Mouse (Mus musculus) bone marrow, adult 2 months (tissue): ENCODE measurements around the gene Mllt1. TPM values are rescaled to one million over a fixed set of nuclear protein-coding genes. Genes with fewer than 3 reads are reported as not detected.

Source experiments
- H3K27ac ChIP-seq: fragments of 200-500 bp; 2 replicates; pipeline ENCODE4 v1.5.1; 2012; ENCODE audit warnings: low read depth, mild to moderate bottlenecking, control low read depth, inconsistent platforms, low read length; ENCODE audit not compliant: control insufficient read depth, poor library complexity, insufficient read depth
- H3K4me1 ChIP-seq: fragments of 200-500 bp; 2 replicates; pipeline ENCODE4 v1.6.1; 2011; ENCODE audit warnings: low read length; ENCODE audit not compliant: control insufficient read depth, insufficient read depth
- H3K4me3 ChIP-seq: fragments of 200-500 bp; replicated peaks from 2 replicates; pipeline ENCODE3; 2011; ENCODE audit warnings: mild to moderate bottlenecking, low read depth, low read length, control low read depth; ENCODE audit not compliant: control insufficient read depth
- CTCF ChIP-seq: fragments of 200-500 bp; IDR thresholded peaks from 2 replicates; pipeline ENCODE4 v1.5.1; 2011; ENCODE audit warnings: low read length, control low read depth; ENCODE audit not compliant: control insufficient read depth, insufficient read depth
- POLR2A ChIP-seq: fragments of 200-500 bp; IDR thresholded peaks from 2 replicates; pipeline ENCODE4 v1.6.1; 2011; ENCODE audit warnings: low read depth, mild to moderate bottlenecking, control low read depth, low read length, borderline replicate concordance; ENCODE audit not compliant: control insufficient read depth
- WGBS: fragments of 180-500 bp; shearing (Covaris S2); methylation state at CpG from one replicate; pipeline ENCODE4 v1.1.7; 2018; 5-methylcytosine and 5-hydroxymethylcytosine counted together
- polyA plus RNA-seq: library from polyadenylated mRNA; stranded (reverse); fragments of >200 nt; gene quantifications from 2 replicates; pipeline ENCODE4 v1.2.4, GENCODE M21; 2011; ENCODE audit warnings: low replicate concordance; ENCODE audit not compliant: missing spikeins, insufficient read depth, insufficient read length

The Mllt1 gene
- polyA plus RNA-seq, 1 experiment: 17.3 TPM

GRCm38 (mm10) chr17:56954871-56955270 is 19.7 kb upstream of the Mllt1 start:
- WGBS: 65% methylated on average over 7 of the region's 7 CpGs
- Histone ChIP-seq H3K4me1 (peaks cover 2% of the 10 kb centered on the region; the same call in 1 of the 2 replicates), H3K27ac (no peak overlapping the region), H3K4me3 (no peak overlapping the region)
- TF ChIP-seq CTCF (no peak), POLR2A (no peak)

- Histone ChIP-seq H3K4me1 (no peaks in the 10 kb centered on the region; the same call in 1 of the 2 replicates), H3K27ac (no peak overlapping the region), H3K4me3 (no peak overlapping the region)
- WGBS: 80% methylated on average over 1 of the region's 1 CpGs
- TF ChIP-seq POLR2A (no peak), CTCF (no peak)
Observed at GRCm38 (mm10) chr17:56952639-56953038, 17.4 kb upstream of the Mllt1 start.

- 34% methylated on average over 3 of the region's 3 CpGs for WGBS
Observed at GRCm38 (mm10) chr17:56950915-56951314, 15.7 kb upstream of the Mllt1 start.

DNA sequence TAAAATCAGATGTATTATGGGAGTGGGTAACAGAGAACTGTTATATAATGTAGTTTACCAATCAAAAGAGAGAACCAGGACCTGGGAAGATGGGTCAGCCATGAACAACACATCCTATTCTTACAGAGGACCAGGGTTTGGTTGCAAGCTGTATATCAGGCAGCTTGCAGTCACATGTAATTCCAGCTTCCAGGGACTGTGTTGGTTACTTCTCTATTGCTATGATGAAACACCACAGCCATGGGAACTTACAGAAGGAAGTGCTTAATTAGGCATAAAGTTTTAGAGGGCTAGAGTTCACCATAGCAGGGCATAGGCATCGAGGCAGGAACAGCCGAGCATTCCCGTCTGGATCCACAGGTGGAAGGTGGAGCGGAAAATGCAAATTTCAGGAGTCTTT is 3.5 kb upstream of the Mllt1 start:
- H3K4me3 ChIP-seq: no peak overlapping the region
- no peak overlapping the region for H3K27ac ChIP-seq
- WGBS: 66% methylated on average over 4 of the region's 4 CpGs
- TF ChIP-seq CTCF (no peak), POLR2A (no peak)
- no peaks in the 10 kb centered on the region; the same call in 1 of the 2 replicates for H3K4me1 ChIP-seq

More at GRCm38 (mm10) chr17:56950915-56951314, 15.7 kb upstream of the Mllt1 start:
- H3K4me3 ChIP-seq: no peak overlapping the region
- TF ChIP-seq POLR2A (no peak), CTCF (peak; percentile 96)
- no peak overlapping the region for H3K27ac ChIP-seq
- no peaks in the 10 kb centered on the region for H3K4me1 ChIP-seq

DNA sequence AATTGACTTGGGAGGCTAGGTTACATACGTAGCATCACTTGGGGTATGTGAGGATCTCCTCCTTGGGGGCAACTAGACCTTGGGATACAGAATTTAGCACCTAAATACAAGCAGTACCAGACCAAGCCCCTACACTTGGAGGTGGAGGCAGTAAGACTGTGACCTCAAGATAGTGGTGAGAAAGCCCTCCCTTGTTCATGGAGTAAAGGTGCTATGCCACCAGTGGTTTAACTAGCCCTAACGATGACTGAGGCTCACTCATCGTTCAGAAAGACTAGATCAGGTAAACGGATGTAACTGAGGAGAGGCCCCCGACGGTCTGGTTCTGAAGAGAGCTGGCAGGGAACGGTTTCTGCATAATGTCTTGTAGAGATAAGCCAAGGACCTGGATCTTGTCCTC is 1.5 kb upstream of the Mllt1 start:
- no peak overlapping the region for H3K27ac ChIP-seq
- H3K4me1 ChIP-seq: no peaks in the 10 kb centered on the region; the same call in 1 of the 2 replicates
- TF ChIP-seq CTCF (no peak), POLR2A (no peak)
- 85% methylated on average over 7 of the region's 7 CpGs for WGBS
- no peak overlapping the region for H3K4me3 ChIP-seq

- 5% methylated on average over 44 of the region's 45 CpGs for WGBS
- H3K27ac ChIP-seq: peak overlapping the region; percentile 54; the same call in 1 of the 2 replicates
- H3K4me3 ChIP-seq: peak overlapping the region; percentile 85
- peaks cover 6% of the 10 kb centered on the region for H3K4me1 ChIP-seq
- TF ChIP-seq POLR2A (no peak), CTCF (no peak)
Observed at GRCm38 (mm10) chr17:56934545-56935330, 477 bp downstream of the Mllt1 start.

GRCm38 (mm10) chr17:56933395-56933794 is 1.8 kb downstream of the Mllt1 start:
- 81% methylated on average over 2 of the region's 2 CpGs for WGBS
- Histone ChIP-seq H3K4me1 (peaks cover 7% of the 10 kb centered on the region), H3K27ac (no peak overlapping the region), H3K4me3 (no peak overlapping the region)
- TF ChIP-seq POLR2A (no peak), CTCF (no peak)

GRCm38 (mm10) chr17:56930026-56930425 is 5.2 kb downstream of the Mllt1 start:
- no peak overlapping the region; the same call in 1 of the 2 replicates for H3K27ac ChIP-seq
- no peak overlapping the region for H3K4me3 ChIP-seq
- WGBS: 28% methylated on average over 8 of the region's 8 CpGs
- TF ChIP-seq CTCF: no peak
- TF ChIP-seq POLR2A: no peak
- peaks cover 7% of the 10 kb centered on the region for H3K4me1 ChIP-seq
